Mouse (Mus musculus) myocyte (in vitro differentiated cells): ENCODE measurements around the gene Ehbp1l1. TPM values are rescaled to one million over a fixed set of nuclear protein-coding genes. Genes with fewer than 3 reads are reported as not detected.

Experiments used
- H3K27me3 ChIP-seq: one replicate; pipeline ENCODE4 v1.6.1; 2011; ENCODE audit not compliant: control insufficient read depth, insufficient read depth, insufficient read length
- H3K36me3 ChIP-seq: one replicate; pipeline ENCODE4 v1.6.1; 2011; ENCODE audit not compliant: control insufficient read depth, insufficient read depth
- H3K4me2 ChIP-seq: one replicate; pipeline ENCODE4 v1.6.1; 2011; ENCODE audit warnings: low read depth, control low read depth
- H3K4me3 ChIP-seq: one replicate; pipeline ENCODE4 v1.5.1; 2011; ENCODE audit warnings: mild to moderate bottlenecking, control low read depth, moderate library complexity
- H3K79me2 ChIP-seq: one replicate; pipeline ENCODE4 v1.6.1; 2011; ENCODE audit not compliant: control insufficient read depth, insufficient read depth
- H3ac ChIP-seq: one replicate; pipeline ENCODE4 v1.6.1; 2011; ENCODE audit not compliant: control insufficient read depth, insufficient read length
- CEBPB ChIP-seq: IDR thresholded peaks from 2 replicates; pipeline ENCODE4 v1.6.1; 2011; ENCODE audit warnings: mild to moderate bottlenecking, moderate library complexity; ENCODE audit not compliant: poor library complexity, insufficient read depth, severe bottlenecking
- E2F4 ChIP-seq: IDR thresholded peaks from one replicate; pipeline ENCODE4 v1.6.1; 2011; ENCODE audit warnings: mild to moderate bottlenecking, control low read depth, moderate library complexity; ENCODE audit not compliant: insufficient read depth
- MAX ChIP-seq: IDR thresholded peaks from one replicate; pipeline ENCODE4 v1.6.1; 2011; ENCODE audit warnings: low read depth, mild to moderate bottlenecking, control low read depth
- MYOD1 ChIP-seq, 3 experiments: IDR thresholded peaks; one replicate each; pipeline ENCODE4 v1.6.1; 2011; ENCODE audit warnings: control low read depth in 2 of 3, low read depth in 2 of 3, mild to moderate bottlenecking in 2 of 3, moderate library complexity in 1 of 3; ENCODE audit not compliant: insufficient read length in 2 of 3, control insufficient read depth in 1 of 3
- MYOG ChIP-seq, 3 experiments: IDR thresholded peaks; one replicate each; pipeline ENCODE4 v1.6.1; 2011; ENCODE audit warnings: control low read depth in 2 of 3, low read depth in 2 of 3, mild to moderate bottlenecking in 2 of 3; ENCODE audit not compliant: insufficient read length in 2 of 3, control insufficient read depth in 1 of 3, insufficient read depth in 1 of 3
- POLR2A ChIP-seq: IDR thresholded peaks from one replicate; pipeline ENCODE4 v1.6.1; 2011; ENCODE audit warnings: low read depth, mild to moderate bottlenecking, control low read depth, moderate library complexity; ENCODE audit not compliant: insufficient read length
- POLR2AphosphoS2 ChIP-seq: IDR thresholded peaks from one replicate; pipeline ENCODE4 v1.6.1; 2011; ENCODE audit warnings: low read depth, control low read depth; ENCODE audit not compliant: insufficient read length
- REST ChIP-seq: IDR thresholded peaks from one replicate; pipeline ENCODE4 v1.6.1; 2011; ENCODE audit warnings: mild to moderate bottlenecking, control low read depth, moderate library complexity; ENCODE audit not compliant: insufficient read depth, insufficient read length
- SRF ChIP-seq: IDR thresholded peaks from one replicate; pipeline ENCODE4 v1.6.1; 2011; ENCODE audit warnings: low read depth; ENCODE audit not compliant: control insufficient read depth, insufficient read length
- TCF12 ChIP-seq: IDR thresholded peaks from one replicate; pipeline ENCODE4 v1.6.1; 2011; ENCODE audit warnings: mild to moderate bottlenecking, control low read depth; ENCODE audit not compliant: poor library complexity, insufficient read depth, severe bottlenecking
- TCF3 ChIP-seq: IDR thresholded peaks from one replicate; pipeline ENCODE4 v1.6.1; 2011; ENCODE audit warnings: low read depth, control low read depth; ENCODE audit not compliant: insufficient read length
- USF1 ChIP-seq: IDR thresholded peaks from one replicate; pipeline ENCODE4 v1.6.1; 2011; ENCODE audit warnings: low read depth, mild to moderate bottlenecking, control low read depth, moderate library complexity
- polyA plus RNA-seq: library from polyadenylated mRNA; unstranded; fragments of >200 nt; fragmentation: generic; extraction: Trizol; gene quantifications from one replicate; pipeline ENCODE4 v1.2.1, GENCODE M21; 2012; ENCODE audit warnings: missing spikeins

Ehbp1l1 gene
- polyA plus RNA-seq, 1 experiment: 97.4 TPM

GRCm38 (mm10) chr19:5704801-5705571 is 21.1 kb downstream of the Ehbp1l1 start:
- no peak overlapping the region for H3K4me2 ChIP-seq
- TF ChIP-seq REST (no peak), TCF3 (no peak), TCF12 (no peak), POLR2A (no peak), E2F4 (no peak), POLR2AphosphoS2 (peak; percentile 31)

GRCm38 (mm10) chr19:5704163-5704800 is 21.8 kb downstream of the Ehbp1l1 start, which contains the start of gene Kcnk7:
Kcnk7 (plus strand) TSS chr19:5704367.
- Histone ChIP-seq H3K4me2 (no peak within 1 kb of the TSS), H3K79me2 (no peaks in the 10 kb centered on the region), H3K27me3 (no peaks in the 10 kb centered on the region), H3K36me3 (peaks cover 32% of the 10 kb centered on the region), H3K4me3 (no peak within 1 kb of the TSS), H3ac (no peak within 1 kb of the TSS)
- TF ChIP-seq POLR2AphosphoS2 (peak; percentile 84), MYOG (IDR thresholded peaks at IDR 0.05; ENCODE audit: control insufficient read depth in 1 of 3, insufficient read depth in 1 of 3, insufficient read length in 2 of 3, low read depth in 2 of 3) (no peak)

More at GRCm38 (mm10) chr19:5704801-5705571, 21.1 kb downstream of the Ehbp1l1 start:
- H3ac ChIP-seq: no peak overlapping the region
- H3K36me3 ChIP-seq: peaks cover 32% of the 10 kb centered on the region
- no peaks in the 10 kb centered on the region for H3K27me3 ChIP-seq
- H3K4me3 ChIP-seq: no peak overlapping the region
- no peaks in the 10 kb centered on the region for H3K79me2 ChIP-seq

- Histone ChIP-seq H3K4me3 (no peak overlapping the region), H3K27me3 (no peaks in the 10 kb centered on the region), H3K79me2 (peaks cover 33% of the 10 kb centered on the region), H3ac (no peak overlapping the region), H3K36me3 (peaks cover 25% of the 10 kb centered on the region), H3K4me2 (no peak overlapping the region)
- TF ChIP-seq E2F4 (no peak), REST (no peak), TCF3 (no peak), USF1 (no peak), MAX (no peak), MYOG (IDR thresholded peaks at IDR 0.05; ENCODE audit: control insufficient read depth in 1 of 3, insufficient read depth in 1 of 3, insufficient read length in 2 of 3, low read depth in 2 of 3) (no peak), MYOD1 (IDR thresholded peaks at IDR 0.05; ENCODE audit: control insufficient read depth in 1 of 3, insufficient read length in 2 of 3, low read depth in 2 of 3) (no peak), SRF (no peak), TCF12 (no peak), POLR2AphosphoS2 (no peak), POLR2A (no peak), CEBPB (no peak)
These were observed 30.2 kb downstream of the Ehbp1l1 start for GRCm38 (mm10) chr19:5695849-5696462.

GRCm38 (mm10) chr19:5693801-5694200 is 32.3 kb downstream of the Ehbp1l1 start:
- H3K79me2 ChIP-seq: peaks cover 43% of the 10 kb centered on the region
- peaks cover 17% of the 10 kb centered on the region for H3K36me3 ChIP-seq
- TF ChIP-seq MYOG (IDR thresholded peaks at IDR 0.05; ENCODE audit: control insufficient read depth in 1 of 3, insufficient read depth in 1 of 3, insufficient read length in 2 of 3, low read depth in 2 of 3) (no peak), REST (no peak), TCF3 (no peak), USF1 (no peak), MYOD1 (IDR thresholded peaks at IDR 0.05; ENCODE audit: control insufficient read depth in 1 of 3, insufficient read length in 2 of 3, low read depth in 2 of 3) (no peak), MAX (no peak), CEBPB (no peak), TCF12 (no peak), POLR2AphosphoS2 (no peak), POLR2A (no peak), SRF (no peak), E2F4 (no peak)
- H3K4me3 ChIP-seq: no peak overlapping the region
- H3ac ChIP-seq: no peak overlapping the region
- H3K27me3 ChIP-seq: no peaks in the 10 kb centered on the region
- H3K4me2 ChIP-seq: no peak overlapping the region

- no peak overlapping the region for H3K4me3 ChIP-seq
These were observed 33.2 kb downstream of the Ehbp1l1 start for GRCm38 (mm10) chr19:5692913-5693396.

More at GRCm38 (mm10) chr19:5692913-5693396, 33.2 kb downstream of the Ehbp1l1 start:
- TF ChIP-seq TCF3 (no peak), CEBPB (no peak), MAX (no peak), POLR2A (no peak), TCF12 (no peak)
- Histone ChIP-seq H3K4me2 (peak overlapping the region; percentile 12), H3K36me3 (peaks cover 9% of the 10 kb centered on the region), H3ac (no peak overlapping the region), H3K79me2 (peaks cover 43% of the 10 kb centered on the region), H3K27me3 (no peaks in the 10 kb centered on the region)
